Mouse (Mus musculus): ENCODE results near the gene Slc10a7. TPM values are rescaled to one million over a fixed set of nuclear protein-coding genes. Genes with fewer than 3 reads are reported as not detected.
"Not testable (repeated sequence)": the region's sequence is repeated elsewhere in the genome, so short reads cannot be mapped to it uniquely, and the experiment has no call there.

Gene Slc10a7
- polyA plus RNA-seq, 1 experiment from 2014 or later = 10.8 TPM

DNA sequence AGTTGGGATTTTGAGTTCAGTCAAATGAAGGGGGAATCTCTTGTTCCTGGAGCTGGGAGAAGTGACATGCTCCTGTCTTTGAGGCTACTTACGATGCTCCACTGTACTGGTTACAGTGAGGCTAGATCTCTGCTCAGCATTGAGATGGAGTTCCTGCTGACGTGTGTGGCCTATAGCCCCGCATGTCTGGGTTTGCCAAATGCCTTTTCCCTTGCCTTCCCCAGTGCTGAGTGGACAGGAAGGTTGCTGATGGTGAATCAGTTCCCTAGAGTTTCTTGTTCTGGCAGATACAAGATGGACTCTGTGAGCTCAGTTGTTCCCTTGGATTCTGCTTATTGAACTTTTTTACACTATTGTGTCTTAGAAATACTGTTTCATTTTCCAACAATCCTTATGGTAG is 1.8 kb downstream of the Slc10a7 start:
- H3K27me3 ChIP-seq = no peaks in the 10 kb centered on the region
- H3K9me3 ChIP-seq = no peaks in the 10 kb centered on the region
- H3K36me3 ChIP-seq = peaks cover 10% of the 10 kb centered on the region
- ATAC-seq (ENCODE audit: low read depth) = no peak
- H3K4me2 ChIP-seq = no peak overlapping the region
- H3K9ac ChIP-seq = no peak overlapping the region
- peaks cover 26% of the 10 kb centered on the region for H3K4me1 ChIP-seq (replicated peaks)
- no peak overlapping the region for H3K4me3 ChIP-seq
- H3K27ac ChIP-seq (replicated peaks) = no peak overlapping the region
- 60% methylated on average over 3 of the region's 3 CpGs for WGBS

DNA sequence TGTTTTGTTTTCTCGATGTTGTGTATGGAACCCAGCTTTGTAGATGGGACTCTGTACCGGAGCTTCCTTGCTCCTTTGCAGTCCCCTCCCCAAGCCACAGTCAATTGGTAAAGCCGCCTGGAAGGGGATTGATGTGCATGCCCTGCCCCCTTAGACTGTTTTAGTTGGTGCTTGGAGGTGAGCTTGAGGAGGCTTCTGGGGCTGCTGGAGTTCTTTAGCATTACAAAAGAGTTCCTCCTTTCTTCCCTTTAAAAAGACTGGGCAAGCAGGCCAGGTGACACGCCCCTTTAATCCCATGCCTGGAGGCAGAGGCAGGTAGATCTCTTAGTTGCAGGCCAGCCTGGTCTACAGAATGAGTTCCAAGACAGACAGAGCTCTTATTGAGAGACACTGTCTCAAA is 4.0 kb downstream of the Slc10a7 start:
- ATAC-seq (ENCODE audit: low read depth) = no peak
- no peak overlapping the region for H3K9ac ChIP-seq
- 87% methylated on average over 4 of the region's 4 CpGs for WGBS

DNA sequence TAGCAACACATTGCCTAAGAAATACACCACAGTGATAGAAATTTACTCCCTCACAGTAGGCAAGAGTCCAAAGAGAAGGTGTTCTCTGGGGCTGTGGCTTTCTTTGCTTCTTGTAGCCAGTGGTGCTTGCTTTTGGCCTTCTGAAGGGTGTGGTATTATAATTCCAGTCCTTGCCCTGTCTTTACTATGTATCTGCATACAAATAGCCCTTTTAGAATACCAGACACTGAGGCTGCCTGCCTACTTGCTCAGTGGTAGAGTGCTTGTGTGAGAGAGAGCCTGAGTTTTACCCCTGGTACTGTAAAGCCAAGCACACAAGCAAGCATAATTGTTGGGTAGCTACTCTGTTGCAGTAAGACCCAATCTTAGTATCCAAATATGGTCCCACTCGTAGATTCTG is 5.6 kb downstream of the Slc10a7 start:
- Histone ChIP-seq H3K4me2 (no peak overlapping the region), H3K9me3 (no peaks in the 10 kb centered on the region), H3K9ac (no peak overlapping the region), H3K4me3 (no peak overlapping the region), H3K36me3 (peaks cover 26% of the 10 kb centered on the region), H3K27me3 (no peaks in the 10 kb centered on the region), H3K4me1 (replicated peaks) (peaks cover 13% of the 10 kb centered on the region), H3K27ac (replicated peaks) (no peak overlapping the region)
- no peak for ATAC-seq (ENCODE audit: low read depth)
- WGBS = 96% methylated on average over 1 of the region's 1 CpGs

More for the DNA sequence above, 4.0 kb downstream of the Slc10a7 start:
- peaks cover 24% of the 10 kb centered on the region for H3K36me3 ChIP-seq
- H3K9me3 ChIP-seq = no peaks in the 10 kb centered on the region
- no peak overlapping the region for H3K4me3 ChIP-seq
- H3K27me3 ChIP-seq = no peaks in the 10 kb centered on the region
- no peak overlapping the region for H3K27ac ChIP-seq (replicated peaks)
- H3K4me1 ChIP-seq (replicated peaks) = peaks cover 13% of the 10 kb centered on the region
- H3K4me2 ChIP-seq = no peak overlapping the region

DNA sequence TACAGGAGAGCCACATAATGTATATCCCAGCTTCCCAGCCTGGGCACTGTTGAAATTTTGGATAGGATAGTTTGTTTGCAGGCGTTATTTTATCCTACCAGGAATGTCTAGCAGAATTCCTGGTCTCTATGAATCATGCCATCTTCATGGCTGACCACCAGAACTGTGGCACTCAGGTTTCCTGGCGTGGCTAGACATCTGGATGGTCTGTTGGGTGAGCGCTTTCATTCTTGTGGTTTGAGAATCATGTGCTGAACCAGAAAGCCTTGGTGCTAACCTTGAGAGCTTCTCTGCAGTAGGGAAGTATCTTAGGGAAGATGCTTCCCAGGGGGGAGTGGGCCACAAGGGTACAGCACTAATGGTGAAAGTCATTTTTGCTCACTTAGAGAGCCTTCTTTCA is 6.0 kb downstream of the Slc10a7 start:
- H3K9me3 ChIP-seq = no peaks in the 10 kb centered on the region
- no peak for ATAC-seq (ENCODE audit: low read depth)
- H3K36me3 ChIP-seq = peaks cover 26% of the 10 kb centered on the region
- H3K27ac ChIP-seq (replicated peaks) = no peak overlapping the region
- no peak overlapping the region for H3K4me2 ChIP-seq
- peaks cover 10% of the 10 kb centered on the region for H3K4me1 ChIP-seq (replicated peaks)
- H3K9ac ChIP-seq = no peak overlapping the region
- H3K27me3 ChIP-seq = no peaks in the 10 kb centered on the region
- WGBS = 89% methylated on average over 3 of the region's 3 CpGs
- H3K4me3 ChIP-seq = no peak overlapping the region

DNA sequence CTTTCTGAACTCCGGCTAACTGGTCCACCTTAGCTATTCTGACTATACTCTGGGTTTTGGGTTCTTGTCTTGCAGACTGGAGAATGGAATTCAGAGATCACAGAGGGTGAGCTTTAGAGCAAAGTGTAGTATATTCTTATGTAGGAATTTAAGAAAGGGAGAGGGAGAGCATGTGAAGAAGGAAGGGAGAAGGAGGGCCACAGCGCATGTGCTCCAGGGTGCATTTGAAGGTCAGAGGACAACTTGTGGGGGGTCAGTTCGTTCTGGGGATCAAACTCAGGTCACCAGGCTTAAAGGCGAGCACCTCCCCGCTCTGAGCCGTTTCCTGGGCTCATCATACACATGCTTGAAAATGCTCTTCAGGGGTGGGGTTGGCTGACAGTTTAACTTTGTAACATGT is 24.8 kb downstream of the Slc10a7 start:
- H3K9me3 ChIP-seq = no peaks in the 10 kb centered on the region
- WGBS = 90% methylated on average over 6 of the region's 6 CpGs
- H3K27me3 ChIP-seq = no peaks in the 10 kb centered on the region
- H3K4me2 ChIP-seq = no peak overlapping the region
- no peak overlapping the region for H3K4me3 ChIP-seq
- H3K36me3 ChIP-seq = peaks cover 30% of the 10 kb centered on the region
- H3K27ac ChIP-seq (replicated peaks) = no peak overlapping the region
- H3K4me1 ChIP-seq (replicated peaks) = no peaks in the 10 kb centered on the region
- ATAC-seq (ENCODE audit: low read depth) = no peak
- no peak overlapping the region for H3K9ac ChIP-seq

DNA sequence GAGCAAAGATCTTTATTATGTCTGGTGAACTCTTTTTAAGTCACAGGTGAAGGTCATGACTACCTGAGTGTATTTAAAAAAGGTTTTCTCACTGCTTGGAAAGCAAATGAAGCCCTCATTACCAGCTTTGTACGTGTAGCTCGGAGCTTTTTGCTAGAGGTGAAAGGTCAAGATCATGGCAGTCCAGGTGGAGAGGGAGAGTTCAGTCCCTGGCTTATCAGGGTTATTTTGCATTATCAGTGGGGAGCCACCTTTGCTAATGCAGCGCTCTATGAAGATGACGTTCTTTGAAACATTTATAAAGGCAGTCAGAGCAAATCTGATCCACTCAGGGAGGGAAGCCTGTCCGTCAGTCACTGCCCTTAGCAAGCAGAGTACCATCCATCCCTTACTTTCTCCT is 27.6 kb downstream of the Slc10a7 start:
- peaks cover 14% of the 10 kb centered on the region for H3K36me3 ChIP-seq
- ATAC-seq (ENCODE audit: low read depth) = no peak
- H3K4me3 ChIP-seq = no peak overlapping the region
- no peak overlapping the region for H3K4me2 ChIP-seq
- WGBS = 84% methylated on average over 5 of the region's 5 CpGs
- H3K9me3 ChIP-seq = no peaks in the 10 kb centered on the region
- no peak overlapping the region for H3K9ac ChIP-seq
- no peaks in the 10 kb centered on the region for H3K4me1 ChIP-seq (replicated peaks)
- H3K27me3 ChIP-seq = no peaks in the 10 kb centered on the region
- no peak overlapping the region for H3K27ac ChIP-seq (replicated peaks)

DNA sequence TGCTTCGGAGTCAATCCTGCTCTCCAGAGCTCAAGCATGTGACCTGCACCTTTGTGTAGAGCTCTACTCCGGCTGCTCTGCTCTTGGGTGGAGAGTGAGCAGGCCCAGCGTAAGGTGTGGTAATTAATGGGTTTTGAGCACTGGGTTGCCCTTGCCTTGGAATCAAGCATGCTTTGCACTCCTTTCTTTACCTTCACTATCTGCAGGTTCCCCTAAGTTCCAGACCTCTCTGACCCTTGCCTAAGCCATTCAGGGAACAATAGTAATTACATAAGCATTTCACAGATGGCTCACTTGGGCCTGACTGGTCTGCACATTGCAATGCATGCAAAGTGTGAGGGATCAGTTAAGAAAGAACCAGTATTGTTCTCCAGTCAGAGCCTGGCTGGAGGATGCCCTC is 28.6 kb downstream of the Slc10a7 start:
- no peak for ATAC-seq (ENCODE audit: low read depth)
- H3K27me3 ChIP-seq = no peaks in the 10 kb centered on the region
- H3K9ac ChIP-seq = no peak overlapping the region
- H3K9me3 ChIP-seq = no peaks in the 10 kb centered on the region
- H3K4me2 ChIP-seq = no peak overlapping the region
- peaks cover 11% of the 10 kb centered on the region for H3K36me3 ChIP-seq
- WGBS = 87% methylated on average over 3 of the region's 3 CpGs
- H3K27ac ChIP-seq (replicated peaks) = no peak overlapping the region
- no peak overlapping the region for H3K4me3 ChIP-seq
- no peaks in the 10 kb centered on the region for H3K4me1 ChIP-seq (replicated peaks)

DNA sequence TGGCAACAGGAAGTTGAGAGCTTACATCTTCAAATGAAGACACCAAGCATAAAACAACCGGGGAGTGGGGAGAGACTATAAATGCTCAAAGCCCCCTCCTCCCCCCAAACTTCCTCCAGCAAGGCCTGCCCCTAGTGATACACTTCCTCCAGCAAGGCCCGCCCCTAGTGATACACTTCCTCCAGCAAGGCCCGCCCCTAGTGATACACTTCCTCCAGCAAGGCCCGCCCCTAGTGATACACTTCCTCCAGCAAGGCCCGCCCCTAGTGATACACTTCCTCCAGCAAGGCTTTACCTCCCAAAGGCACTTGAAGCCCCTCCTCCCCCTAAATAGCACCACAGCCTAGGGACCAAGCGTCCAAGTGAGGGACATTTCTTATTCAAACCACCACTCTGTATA is 33.5 kb downstream of the Slc10a7 start:
- H3K27ac ChIP-seq (replicated peaks); H3K4me2 ChIP-seq; H3K9me3 ChIP-seq; H3K4me3 ChIP-seq; H3K4me1 ChIP-seq (replicated peaks); H3K27me3 ChIP-seq; ATAC-seq (ENCODE audit: low read depth); H3K9ac ChIP-seq: not testable (repeated sequence)
- H3K36me3 ChIP-seq = peaks cover 17% of the 10 kb centered on the region
- 94% methylated on average over 3 of the region's 6 CpGs for WGBS

DNA sequence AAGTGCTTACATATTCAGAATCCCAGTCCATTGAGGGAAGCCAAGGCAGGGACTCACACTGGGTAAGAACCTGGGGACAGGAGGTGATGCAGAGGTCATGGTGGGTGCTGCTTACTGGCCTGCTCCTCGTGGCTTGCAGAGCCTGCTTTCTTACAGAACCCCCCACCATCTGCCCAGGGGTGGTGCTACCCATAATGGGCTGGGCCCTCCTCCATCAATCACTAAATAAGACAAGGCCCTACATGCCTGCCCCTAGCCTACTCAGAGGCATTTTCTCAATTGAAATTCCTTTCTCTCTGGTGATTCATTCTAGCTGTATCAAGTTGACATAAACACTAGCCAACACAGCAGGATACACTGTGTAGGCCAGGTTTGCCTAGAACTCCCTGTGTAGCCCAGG is 34.5 kb downstream of the Slc10a7 start:
- Histone ChIP-seq H3K4me1 (replicated peaks) (no peaks in the 10 kb centered on the region), H3K9me3 (no peaks in the 10 kb centered on the region), H3K4me3 (no peak overlapping the region), H3K36me3 (peaks cover 14% of the 10 kb centered on the region; the same call in 1 of the 2 replicates), H3K4me2 (no peak overlapping the region), H3K9ac (no peak overlapping the region), H3K27ac (replicated peaks) (no peak overlapping the region), H3K27me3 (no peaks in the 10 kb centered on the region)
- ATAC-seq (ENCODE audit: low read depth) = no peak
- 4% methylated on average over 1 of the region's 1 CpGs for WGBS

DNA sequence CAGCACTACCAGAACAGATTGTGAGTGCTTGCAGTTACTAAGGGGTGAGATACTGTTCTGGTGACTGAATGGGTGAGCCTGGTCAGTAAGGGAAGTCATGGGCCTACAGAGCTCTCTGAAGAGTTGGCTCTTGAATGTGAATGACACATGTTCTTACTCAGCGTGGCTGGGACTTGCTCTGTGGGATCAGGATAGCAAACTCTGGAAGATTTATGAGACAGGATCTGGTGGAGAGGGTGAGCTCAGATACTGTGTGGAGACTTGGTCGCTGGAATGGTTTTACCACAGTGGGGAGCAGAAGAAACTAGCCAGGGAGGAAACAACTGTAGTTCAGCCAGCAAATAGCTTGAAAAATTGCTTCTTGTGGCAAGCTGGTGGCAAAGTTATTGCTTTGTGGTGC is 35.4 kb downstream of the Slc10a7 start:
- H3K4me2 ChIP-seq = no peak overlapping the region
- ATAC-seq (ENCODE audit: low read depth) = no peak
- no peaks in the 10 kb centered on the region for H3K9me3 ChIP-seq
- no peaks in the 10 kb centered on the region for H3K4me1 ChIP-seq (replicated peaks)
- 47% methylated on average over 2 of the region's 2 CpGs for WGBS
- peaks cover 14% of the 10 kb centered on the region; the same call in 1 of the 2 replicates for H3K36me3 ChIP-seq
- H3K27ac ChIP-seq (replicated peaks) = no peak overlapping the region
- no peak overlapping the region for H3K4me3 ChIP-seq
- no peak overlapping the region for H3K9ac ChIP-seq
- no peaks in the 10 kb centered on the region for H3K27me3 ChIP-seq

DNA sequence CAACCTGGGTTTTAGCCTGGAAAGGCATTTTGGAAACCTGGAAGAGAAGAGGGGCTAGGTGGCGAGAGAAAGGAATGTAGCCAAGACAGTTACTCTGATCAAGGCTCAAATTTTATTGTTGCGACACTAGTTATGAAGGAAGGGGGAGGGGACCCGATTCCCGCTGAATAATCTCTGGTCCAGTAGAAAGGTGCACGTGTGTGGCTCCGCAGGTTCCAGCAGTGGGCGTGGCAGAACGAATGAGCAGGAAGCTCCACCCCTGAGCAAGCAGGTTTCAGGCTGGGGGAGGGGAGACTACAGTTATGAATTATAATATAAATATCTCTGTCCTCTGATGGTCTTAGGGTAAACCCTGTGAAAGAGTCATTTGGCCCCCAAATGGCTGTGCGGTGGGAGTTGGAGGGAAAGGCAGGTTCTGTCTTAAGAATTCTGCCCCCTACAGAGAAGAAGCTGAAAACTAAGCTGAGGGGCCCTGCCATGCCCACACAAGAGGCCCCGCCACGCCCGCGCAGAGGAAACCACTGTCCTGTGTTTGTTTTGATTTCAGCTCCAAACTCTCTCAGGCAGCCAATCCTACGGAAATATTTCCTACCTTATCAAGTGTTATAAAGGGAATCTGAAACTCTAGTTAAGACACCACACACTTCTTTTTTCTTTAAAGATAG is 36.1 kb downstream of the Slc10a7 start:
- not testable (repeated sequence) for H3K27ac ChIP-seq (replicated peaks); H3K27me3 ChIP-seq; H3K4me3 ChIP-seq; H3K4me1 ChIP-seq (replicated peaks); ATAC-seq (ENCODE audit: low read depth); H3K9me3 ChIP-seq; H3K4me2 ChIP-seq; H3K9ac ChIP-seq
- 53% methylated on average over 9 of the region's 14 CpGs for WGBS
- H3K36me3 ChIP-seq = peaks cover 13% of the 10 kb centered on the region; the same call in 1 of the 2 replicates

DNA sequence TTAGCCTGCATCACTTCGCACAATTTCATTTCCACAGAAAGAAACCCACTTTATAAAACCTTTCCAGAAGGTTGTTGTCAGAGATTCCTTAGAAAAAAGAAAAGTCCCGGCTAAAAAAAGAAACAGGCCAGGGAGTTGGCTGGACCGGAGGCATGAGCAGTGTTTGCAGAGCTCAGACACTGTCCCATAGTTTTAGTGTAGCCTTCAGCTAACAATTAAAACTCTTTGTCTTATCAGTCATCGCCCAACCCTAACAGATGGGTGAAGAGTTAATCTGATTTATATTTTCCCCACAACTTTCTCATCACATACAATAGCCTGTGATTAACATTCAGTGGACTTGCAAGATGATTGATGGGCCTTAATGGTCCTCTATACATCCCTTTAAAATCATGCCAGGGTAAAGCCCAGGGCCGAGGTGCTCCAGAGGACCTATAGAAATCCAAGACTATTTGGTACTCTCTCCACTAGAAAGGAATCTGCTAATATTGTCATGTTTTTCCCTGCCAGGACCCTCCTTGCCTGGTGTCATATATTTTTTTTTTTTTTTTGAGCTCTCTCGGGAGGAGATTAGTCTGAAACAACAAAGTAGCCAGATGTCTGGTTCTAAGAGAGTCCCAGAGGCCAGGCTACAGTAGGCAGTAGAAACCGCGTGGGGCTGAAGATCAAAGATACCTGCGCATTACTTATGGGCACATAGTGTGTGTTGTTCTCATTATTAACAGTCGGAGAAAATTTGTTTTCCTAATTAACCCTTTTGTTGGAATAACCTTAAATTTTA is 41.0 kb downstream of the Slc10a7 start:
- 30% methylated on average over 10 of the region's 10 CpGs for WGBS
- no peaks in the 10 kb centered on the region for H3K9me3 ChIP-seq
- no peak overlapping the region for H3K4me3 ChIP-seq
- H3K9ac ChIP-seq = no peak overlapping the region
- H3K36me3 ChIP-seq = no peaks in the 10 kb centered on the region
- no peaks in the 10 kb centered on the region for H3K27me3 ChIP-seq
- H3K27ac ChIP-seq (replicated peaks) = 0 out of 2 replicates have a peak overlapping the region, but pooled peaks have one; percentile 11
- H3K4me1 ChIP-seq (replicated peaks) = peaks cover 24% of the 10 kb centered on the region
- ATAC-seq (ENCODE audit: low read depth) = peak; percentile 52; the same call in 1 of the 2 replicates
- H3K4me2 ChIP-seq = no peak overlapping the region

Data from neural tube, embryonic 13.5 days (tissue).